Mouse (Mus musculus) hindbrain, embryonic 11.5 days (tissue): ENCODE measurements around the gene Stag1. TPM values are rescaled to one million over a fixed set of nuclear protein-coding genes. Genes with fewer than 3 reads are reported as not detected.

Experiments
- ATAC-seq: fragments of 200-750 bp; cut with Nextera tagmentation; 2 replicates; pipeline ENCODE4 v1.8.0; 2017; ENCODE audit warnings: mild to moderate bottlenecking, moderate TSS enrichment, moderate library complexity; ENCODE audit not compliant: low FRiP score
- DNase-seq: peaks from one replicate; pipeline ENCODE4 v3.0.0-alpha.2; 2015; ENCODE audit warnings: low spot score
- H3K27ac ChIP-seq: fragments of 300-500 bp; sonication (generic); 2 replicates; pipeline ENCODE4 v1.5.1; 2014; ENCODE audit warnings: mild to moderate bottlenecking, low read depth, low read length
- H3K27me3 ChIP-seq: fragments of 300-500 bp; sonication (generic); 2 replicates; pipeline ENCODE4 v1.6.1; 2014; ENCODE audit warnings: mild to moderate bottlenecking, low read length, moderate library complexity, mixed read lengths; ENCODE audit not compliant: control insufficient read depth, insufficient read depth
- H3K36me3 ChIP-seq: fragments of 300-500 bp; sonication (generic); 2 replicates; pipeline ENCODE4 v1.6.1; 2014; ENCODE audit warnings: mild to moderate bottlenecking, low read length, moderate library complexity, mixed read lengths; ENCODE audit not compliant: control insufficient read depth, insufficient read depth
- H3K4me1 ChIP-seq: fragments of 300-500 bp; sonication (generic); replicated peaks from 2 replicates; pipeline ENCODE4 v1.6.1; 2014; ENCODE audit warnings: low read length, mixed read lengths; ENCODE audit not compliant: control insufficient read depth, insufficient read depth
- H3K4me2 ChIP-seq: fragments of 300-500 bp; sonication (generic); replicated peaks from 2 replicates; pipeline ENCODE4 v1.6.1; 2014; ENCODE audit warnings: mild to moderate bottlenecking, low read depth, low read length
- H3K4me3 ChIP-seq: fragments of 300-500 bp; sonication (generic); 2 replicates; pipeline ENCODE4 v1.5.1; 2014; ENCODE audit warnings: low read depth, low read length
- H3K9ac ChIP-seq: fragments of 300-500 bp; sonication (generic); 2 replicates; pipeline ENCODE4 v1.6.1; 2014; ENCODE audit warnings: low read depth, low read length
- H3K9me3 ChIP-seq: fragments of 300-500 bp; sonication (generic); 2 replicates; pipeline ENCODE4 v1.6.1; 2016; ENCODE audit warnings: low read length; ENCODE audit not compliant: control insufficient read depth
- WGBS: fragments of 180-500 bp; shearing (Covaris S2); extraction: QIAGEN DNeasy Blood & Tissue Kit; methylation state at CpG from one replicate; pipeline ENCODE4 v1.1.7; 2014; 5-methylcytosine and 5-hydroxymethylcytosine counted together
- polyA plus RNA-seq: library from polyadenylated mRNA; unstranded; fragments of >200 nt; fragmentation: Nextera tagmentation; extraction: Ambion mirVana; gene quantifications from 2 replicates; pipeline ENCODE4 v1.2.1, GENCODE M21; 2014

The Stag1 gene
- polyA plus RNA-seq, 1 experiment from 2014 or later = 57.4 TPM

DNA sequence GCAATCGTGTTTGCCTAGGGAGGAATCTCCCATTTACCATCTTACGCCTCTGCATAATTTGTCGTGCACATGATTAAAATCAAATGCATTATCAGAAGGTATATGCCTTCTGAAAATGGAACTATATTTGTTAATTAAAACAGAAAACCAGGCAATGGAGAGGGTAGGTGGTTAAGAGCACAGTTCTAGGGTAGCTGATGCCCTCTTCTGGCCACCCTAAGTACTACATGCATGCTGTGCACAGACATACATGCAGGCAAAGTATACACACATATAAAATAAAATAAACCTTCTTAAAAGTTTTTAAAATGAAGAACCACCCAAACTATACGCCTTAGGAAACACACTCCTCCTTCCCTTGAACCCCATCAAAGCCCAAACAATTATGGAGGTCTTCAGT lies 404.5 kb downstream of the Stag1 start:
- H3K4me1 ChIP-seq = no peaks in the 10 kb centered on the region
- no peak for ATAC-seq
- 94% methylated on average over 4 of the region's 4 CpGs for whole genome bisulfite sequencing

DNA sequence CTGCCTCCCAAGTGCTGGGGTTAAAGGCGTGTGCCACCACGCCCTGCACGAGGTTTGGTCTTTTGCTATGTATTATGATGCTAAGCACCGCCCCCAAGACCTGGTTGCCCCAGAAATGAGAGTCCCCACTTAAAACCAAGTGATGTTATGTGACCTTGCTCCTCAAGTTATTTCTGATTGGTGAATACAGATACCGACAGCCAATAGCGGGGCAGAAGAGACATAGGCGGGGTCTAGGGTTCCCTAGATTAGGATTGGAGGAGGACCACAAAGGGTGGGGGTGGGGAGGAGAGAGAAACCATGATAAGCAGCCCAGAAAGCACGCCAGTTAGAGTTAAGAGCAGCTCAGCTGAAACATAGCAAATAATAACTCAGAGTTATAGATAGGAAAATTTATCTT lies 405.2 kb downstream of the Stag1 start:
- no peak for ATAC-seq
- H3K4me1 ChIP-seq = no peaks in the 10 kb centered on the region
- no peaks in the 10 kb centered on the region for H3K27me3 ChIP-seq
- H3K4me2 ChIP-seq = no peak overlapping the region
- H3K27ac ChIP-seq = no peak overlapping the region
- H3K4me3 ChIP-seq = no peak overlapping the region
- no peak overlapping the region for H3K9ac ChIP-seq
- no peaks in the 10 kb centered on the region for H3K9me3 ChIP-seq
- no peaks in the 10 kb centered on the region for H3K36me3 ChIP-seq
- WGBS = 94% methylated on average over 8 of the region's 8 CpGs
- no peak for DNase-seq

More for the DNA sequence above, 404.5 kb downstream of the Stag1 start:
- Histone ChIP-seq H3K9ac (no peak overlapping the region), H3K4me2 (no peak overlapping the region), H3K27me3 (no peaks in the 10 kb centered on the region), H3K36me3 (no peaks in the 10 kb centered on the region), H3K9me3 (no peaks in the 10 kb centered on the region), H3K4me3 (no peak overlapping the region), H3K27ac (no peak overlapping the region)
- DNase-seq = no peak

DNA sequence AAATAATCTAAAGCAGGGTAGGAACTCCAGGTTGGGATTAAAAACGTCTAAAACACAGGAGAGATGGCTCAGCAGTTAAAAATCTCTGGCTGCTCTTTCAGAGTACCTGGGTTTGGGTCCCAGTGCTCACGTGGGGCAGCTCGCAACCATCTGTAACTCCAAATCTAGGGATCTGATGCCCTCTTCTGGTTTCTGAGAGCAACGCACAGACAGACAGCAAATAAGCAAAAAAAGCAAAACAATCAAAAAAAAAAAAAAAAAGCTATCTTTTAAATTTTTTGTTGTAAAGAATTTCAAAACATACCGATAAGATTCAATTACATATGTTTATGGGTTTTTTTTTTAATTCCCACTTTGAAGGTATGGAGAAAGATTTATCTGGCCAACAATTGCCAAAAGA lies 405.7 kb downstream of the Stag1 start:
- H3K27me3 ChIP-seq = no peaks in the 10 kb centered on the region
- no peak overlapping the region for H3K27ac ChIP-seq
- no peak overlapping the region for H3K4me3 ChIP-seq
- no peaks in the 10 kb centered on the region for H3K36me3 ChIP-seq
- no peak for DNase-seq
- H3K9ac ChIP-seq = no peak overlapping the region
- WGBS = 88% methylated on average over 5 of the region's 5 CpGs
- no peaks in the 10 kb centered on the region for H3K4me1 ChIP-seq
- ATAC-seq = no peak
- H3K4me2 ChIP-seq = no peak overlapping the region
- no peaks in the 10 kb centered on the region for H3K9me3 ChIP-seq

DNA sequence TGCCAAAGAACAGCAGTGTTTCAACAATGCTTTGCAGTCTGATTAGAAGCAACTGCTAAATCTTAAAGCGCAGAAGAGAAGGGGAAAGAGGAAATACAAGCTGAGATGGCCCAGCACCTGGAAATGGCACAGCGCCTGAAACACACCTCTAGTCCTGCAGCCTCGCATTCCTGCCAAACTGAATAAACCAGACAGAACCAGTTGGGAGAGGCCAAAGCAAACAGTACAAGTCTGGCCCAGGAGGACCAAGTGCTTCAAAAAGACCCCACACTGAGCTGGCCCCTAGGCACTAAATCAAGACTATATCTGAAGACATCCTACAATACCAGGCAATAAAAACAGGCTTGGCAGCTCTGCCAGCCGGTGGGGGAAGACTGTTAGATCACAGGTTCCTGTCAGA lies 408.3 kb downstream of the Stag1 start:
- H3K27me3 ChIP-seq = no peaks in the 10 kb centered on the region
- H3K36me3 ChIP-seq = no peaks in the 10 kb centered on the region
- H3K9ac ChIP-seq = no peak overlapping the region
- H3K4me3 ChIP-seq = no peak overlapping the region
- H3K4me2 ChIP-seq = no peak overlapping the region
- no peaks in the 10 kb centered on the region for H3K9me3 ChIP-seq
- no peak overlapping the region for H3K27ac ChIP-seq
- 76% methylated on average over 4 of the region's 4 CpGs for whole genome bisulfite sequencing
- no peak for ATAC-seq
- no peaks in the 10 kb centered on the region for H3K4me1 ChIP-seq
- no peak for DNase-seq

Other genes starting within 250 kb of the Stag1 start
- gene Il20rb, start 111.0 kb upstream of the Stag1 start, polyA plus RNA-seq = 0.77 and 0.94 TPM in 2 replicates
- 74.2 and 78.4 TPM in 2 replicates for gene Nck1, start 51.7 kb upstream of the Stag1 start, polyA plus RNA-seq
- gene Slc35g2, start 26.7 kb upstream of the Stag1 start, polyA plus RNA-seq = 5.9 and 9.2 TPM in 2 replicates